Mouse (Mus musculus) heart, postnatal 0 days (tissue): ENCODE results near the gene Col4a1. TPM values are rescaled to one million over a fixed set of nuclear protein-coding genes. Genes with fewer than 3 reads are reported as not detected.

Experiments
- ATAC-seq: fragments of 200-750 bp; cut with Nextera tagmentation; 2 replicates; pipeline ENCODE4 v1.8.0; 2017; ENCODE audit warnings: low read depth, moderate number of reproducible peaks, moderate library complexity; ENCODE audit not compliant: insufficient read depth
- DNase-seq: peaks from one replicate; pipeline ENCODE4 v3.0.0-alpha.2; 2016; ENCODE audit warnings: low spot score
- H3K27ac ChIP-seq: fragments of 300-500 bp; sonication (generic); 2 replicates; pipeline ENCODE4 v1.5.1; 2014; ENCODE audit warnings: low read depth, mild to moderate bottlenecking
- H3K27me3 ChIP-seq: fragments of 300-500 bp; sonication (generic); 2 replicates; pipeline ENCODE4 v1.6.1; 2014; ENCODE audit warnings: low read length, mixed read lengths; ENCODE audit not compliant: control insufficient read depth, insufficient read depth
- H3K36me3 ChIP-seq: fragments of 300-500 bp; sonication (generic); replicated peaks from 2 replicates; pipeline ENCODE4 v1.6.1; 2014; ENCODE audit warnings: low read length, mixed read lengths; ENCODE audit not compliant: control insufficient read depth, insufficient read depth
- H3K4me1 ChIP-seq: fragments of 300-500 bp; sonication (generic); 2 replicates; pipeline ENCODE4 v1.6.1; 2014; ENCODE audit warnings: antibody characterized with exemption; ENCODE audit not compliant: control insufficient read depth, insufficient read depth
- H3K4me2 ChIP-seq: fragments of 300-500 bp; sonication (generic); 2 replicates; pipeline ENCODE4 v1.6.1; 2014; ENCODE audit warnings: low read depth, mild to moderate bottlenecking, low read length, moderate library complexity
- H3K4me3 ChIP-seq: fragments of 300-500 bp; sonication (generic); 2 replicates; pipeline ENCODE4 v1.5.1; 2014; ENCODE audit warnings: low read depth, low read length
- H3K9ac ChIP-seq: fragments of 300-500 bp; sonication (generic); replicated peaks from 2 replicates; pipeline ENCODE4 v1.6.1; 2014; ENCODE audit warnings: low read depth, low read length, mixed read lengths
- H3K9me3 ChIP-seq: fragments of 300-500 bp; sonication (generic); replicated peaks from 2 replicates; pipeline ENCODE4 v1.6.1; 2016; ENCODE audit warnings: low read length; ENCODE audit not compliant: control insufficient read depth
- CTCF ChIP-seq: IDR thresholded peaks from 2 replicates; pipeline ENCODE4 v1.5.1; 2016; ENCODE audit warnings: antibody characterized with exemption, control low read depth, low read depth
- EP300 ChIP-seq: IDR thresholded peaks from 2 replicates; pipeline ENCODE4 v1.6.1; 2016; ENCODE audit warnings: antibody characterized with exemption, low read depth
- WGBS: fragments of 180-500 bp; shearing (Covaris S2); extraction: QIAGEN DNeasy Blood & Tissue Kit; methylation state at CpG from one replicate; pipeline ENCODE4 v1.1.7; 2014; 5-methylcytosine and 5-hydroxymethylcytosine counted together
- polyA plus RNA-seq: library from polyadenylated mRNA; unstranded; fragments of >200 nt; fragmentation: Nextera tagmentation; extraction: Ambion mirVana; gene quantifications from 2 replicates; pipeline ENCODE4 v1.2.1, GENCODE M21; 2015
- total RNA-seq: library from RNA; depleted of rRNA; stranded (reverse); fragments of >200 nt; gene quantifications from 2 replicates; pipeline ENCODE4 v1.2.3, GENCODE M21; 2014; ENCODE audit warnings: low replicate concordance

Col4a1 gene
- total and polyA plus RNA-seq, 2 experiments from 2014 or later = 191 to 921 TPM

- no peak overlapping the region for H3K4me2 ChIP-seq
- H3K9me3 ChIP-seq = no peaks in the 10 kb centered on the region
- TF ChIP-seq CTCF (no peak), EP300 (no peak)
- no peak overlapping the region for H3K27ac ChIP-seq
- peaks cover 74% of the 10 kb centered on the region for H3K4me1 ChIP-seq
- WGBS = 79% methylated on average over 10 of the region's 10 CpGs
- H3K27me3 ChIP-seq = no peaks in the 10 kb centered on the region
- H3K36me3 ChIP-seq = no peaks in the 10 kb centered on the region
- DNase-seq (no peak), ATAC-seq (no peak)
- H3K4me3 ChIP-seq = no peak overlapping the region
- H3K9ac ChIP-seq = no peak overlapping the region
Observed at GRCm38 (mm10) chr8:11346225-11346624, 33.6 kb upstream of the Col4a1 start.

DNA sequence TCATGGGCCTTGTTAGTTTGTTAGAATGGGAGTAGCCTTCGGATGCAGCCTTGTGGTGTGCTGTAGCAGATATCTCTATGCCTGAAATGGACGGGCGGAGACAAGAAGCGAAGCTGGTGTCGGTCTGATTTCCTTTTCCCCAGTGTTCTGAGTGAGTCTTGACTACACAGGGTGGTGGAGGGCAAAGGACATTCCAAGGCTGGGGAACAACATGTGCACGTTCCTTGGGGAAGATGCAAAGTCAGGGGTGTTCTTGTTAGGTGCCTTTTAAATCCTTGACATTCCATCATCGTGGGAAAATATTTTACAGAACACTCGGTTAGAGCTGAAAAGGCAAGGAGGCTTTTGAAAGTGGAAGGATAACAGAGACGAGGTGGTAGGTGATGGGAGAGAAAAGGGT lies 31.8 kb upstream of the Col4a1 start:
- WGBS = 57% methylated on average over 9 of the region's 9 CpGs
- H3K36me3 ChIP-seq = no peaks in the 10 kb centered on the region

DNA sequence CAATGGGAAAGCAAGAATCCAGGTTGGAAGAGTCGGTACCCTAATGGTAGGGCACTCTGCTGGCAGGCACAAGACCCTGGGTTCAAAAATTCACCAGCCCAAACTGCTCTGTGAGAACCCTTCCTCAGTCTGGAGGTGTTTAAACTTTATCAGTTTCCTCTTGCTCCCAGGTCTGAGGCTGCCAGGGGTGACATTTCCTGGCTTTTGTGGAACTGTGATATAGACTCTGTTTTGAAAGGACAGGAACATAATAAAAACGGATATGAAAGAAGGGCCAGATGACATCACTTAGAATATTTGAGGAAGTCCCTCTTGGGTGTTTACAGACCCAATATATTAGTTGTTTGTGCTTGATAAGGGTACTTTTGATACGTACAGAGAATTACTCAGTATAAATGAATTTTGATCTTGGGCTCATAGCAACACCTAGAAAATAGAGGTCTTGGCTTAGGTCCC lies 28.5 kb upstream of the Col4a1 start:
- Histone ChIP-seq H3K27me3 (no peaks in the 10 kb centered on the region), H3K4me1 (peaks cover 67% of the 10 kb centered on the region), H3K4me2 (no peak overlapping the region), H3K9me3 (no peaks in the 10 kb centered on the region), H3K4me3 (no peak overlapping the region), H3K9ac (no peak overlapping the region), H3K27ac (peak overlapping the region; percentile 47), H3K36me3 (peaks cover 5% of the 10 kb centered on the region; the same call in 1 of the 2 replicates)
- no peak for TF ChIP-seq CTCF
- TF ChIP-seq EP300 = no peak
- 46% methylated on average over 3 of the region's 3 CpGs for WGBS
- ATAC-seq = no peak
- no peak for DNase-seq

More for the DNA sequence above, 31.8 kb upstream of the Col4a1 start:
- H3K4me1 ChIP-seq = peaks cover 78% of the 10 kb centered on the region
- DNase-seq = no peak
- no peaks in the 10 kb centered on the region for H3K27me3 ChIP-seq
- no peaks in the 10 kb centered on the region for H3K9me3 ChIP-seq
- TF ChIP-seq CTCF (no peak), EP300 (no peak)
- H3K27ac ChIP-seq = peak overlapping the region; percentile 16; the same call in 1 of the 2 replicates
- no peak overlapping the region for H3K4me2 ChIP-seq
- no peak for ATAC-seq
- H3K9ac ChIP-seq = no peak overlapping the region
- H3K4me3 ChIP-seq = no peak overlapping the region

- H3K27me3 ChIP-seq = no peaks in the 10 kb centered on the region
- peaks cover 71% of the 10 kb centered on the region for H3K4me1 ChIP-seq
- H3K4me2 ChIP-seq = no peak overlapping the region
- DNase-seq (peak; percentile 61), ATAC-seq (peak; percentile 85)
- H3K9me3 ChIP-seq = no peaks in the 10 kb centered on the region
- 29% methylated on average over 12 of the region's 12 CpGs for WGBS
- H3K27ac ChIP-seq = peak overlapping the region; percentile 47
- no peak overlapping the region for H3K9ac ChIP-seq
- H3K4me3 ChIP-seq = no peak overlapping the region
- peaks cover 5% of the 10 kb centered on the region; the same call in 1 of the 2 replicates for H3K36me3 ChIP-seq
- TF ChIP-seq EP300 (no peak), CTCF (no peak)
Observed at GRCm38 (mm10) chr8:11340310-11341110, 27.9 kb upstream of the Col4a1 start.

GRCm38 (mm10) chr8:11338507-11338906 lies 25.9 kb upstream of the Col4a1 start:
- DNase-seq (no peak), ATAC-seq (no peak)
- Histone ChIP-seq H3K36me3 (peaks cover 5% of the 10 kb centered on the region; the same call in 1 of the 2 replicates), H3K9me3 (no peaks in the 10 kb centered on the region), H3K4me2 (no peak overlapping the region), H3K9ac (no peak overlapping the region), H3K27me3 (no peaks in the 10 kb centered on the region), H3K4me3 (no peak overlapping the region), H3K27ac (0 out of 2 replicates have a peak overlapping the region, but pooled peaks have one; percentile 32), H3K4me1 (peaks cover 79% of the 10 kb centered on the region)
- TF ChIP-seq EP300 (no peak), CTCF (no peak)
- WGBS = 76% methylated on average over 9 of the region's 9 CpGs
